Mouse (Mus musculus): ENCODE measurements around the gene Mrtfa. TPM values are rescaled to one million over a fixed set of nuclear protein-coding genes. Genes with fewer than 3 reads are reported as not detected.

Gene Mrtfa
- 100 to 1,000 TPM; 205 to 218 TPM for total RNA-seq (2023)

GRCm38 (mm10) chr15:81190630-81191178 lies at the start of gene Mrtfa:
TSS of gene Mrtfa (minus strand) at chr15:81190757.

GRCm38 (mm10) chr15:81235086-81235920 lies 44.7 kb upstream of the Mrtfa start, which contains the start of gene Mchr1:
TSS of gene Mchr1 (plus strand) at chr15:81235499.

DNA sequence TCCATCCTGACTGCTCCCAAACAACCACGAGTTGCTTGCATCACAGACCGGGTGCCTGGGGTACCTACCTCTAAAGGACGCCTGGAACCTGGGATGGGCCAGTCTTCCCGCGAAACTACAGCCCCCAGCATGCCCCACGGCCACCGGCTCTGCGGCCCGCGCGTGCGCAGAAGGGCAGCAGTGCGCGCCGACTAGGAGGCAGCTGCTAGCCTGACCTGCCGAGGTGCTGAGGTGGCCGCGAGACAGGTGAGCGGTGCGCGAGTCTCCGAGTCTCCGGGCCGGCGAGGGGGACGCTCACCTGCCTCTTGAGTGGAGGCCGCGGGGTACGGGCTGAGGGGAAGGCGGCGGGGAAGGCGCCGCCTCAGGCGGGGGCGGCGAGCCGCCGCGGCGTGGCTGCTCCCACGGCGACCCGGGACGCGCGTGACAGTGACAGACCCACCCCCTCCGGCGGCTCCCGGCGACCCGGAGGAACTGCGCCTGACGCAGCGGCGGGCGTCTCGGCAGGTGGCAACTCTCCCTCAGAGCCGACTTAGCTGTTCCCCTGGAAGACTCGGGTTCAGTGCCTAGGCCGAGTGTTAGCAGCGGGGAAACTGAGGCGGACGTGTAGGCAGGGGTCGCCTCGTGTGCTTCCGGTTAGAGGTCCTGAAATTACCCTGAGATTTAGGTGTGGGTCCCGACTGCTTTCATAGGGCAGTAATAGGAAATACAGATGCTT lies 212.8 kb downstream of the Mrtfa start, which contains the start of gene Sgsm3:
Gene Sgsm3 (plus strand): TSS at position 146 of the 715 bp plus-strand sequence.

Other genes with a start within 250 kb of the Mrtfa start
- gene Adsl, start 242.3 kb downstream of the Mrtfa start, total RNA-seq (2023) = 10 to 100 TPM; 61.5 to 67.9 TPM
- 10 to 100 TPM in 1 of 2 experiments, 1 to 10 TPM in 1; 8.5 to 12.5 TPM for gene Sgsm3, start 213.0 kb downstream of the Mrtfa start, total RNA-seq (2023)
- gene Mchr1, start 44.7 kb upstream of the Mrtfa start, total RNA-seq (2023) = not detected
- 10 to 100 TPM; 35.5 to 40.9 TPM for gene Slc25a17, start 170.1 kb upstream of the Mrtfa start, total RNA-seq (2023)
- gene St13, start 209.3 kb upstream of the Mrtfa start, total RNA-seq (2023) = 100 to 1,000 TPM in 1 of 2 experiments, 10 to 100 TPM in 1; 96.8 to 110 TPM
- 10 to 100 TPM; 15.0 to 17.9 TPM for gene Xpnpep3, start 209.4 kb upstream of the Mrtfa start, total RNA-seq (2023)
- not detected for gene Dnajb7, start 217.5 kb upstream of the Mrtfa start, total RNA-seq (2023)